Mouse (Mus musculus) erythroblast, embryonic 14.5 days (primary cell): ENCODE measurements around the gene Lmnb2. TPM values are rescaled to one million over a fixed set of nuclear protein-coding genes. Genes with fewer than 3 reads are reported as not detected.

Experiments
- H3K27me3 ChIP-seq: 2 replicates; pipeline ENCODE4 v1.6.1; 2012; ENCODE audit warnings: inconsistent platforms; ENCODE audit not compliant: control insufficient read depth
- H3K36me3 ChIP-seq: 2 replicates; pipeline ENCODE4 v1.6.1; 2012; ENCODE audit warnings: mild to moderate bottlenecking, inconsistent platforms; ENCODE audit not compliant: control insufficient read depth
- H3K4me1 ChIP-seq: 2 replicates; pipeline ENCODE4 v1.6.1; 2012; ENCODE audit warnings: inconsistent platforms; ENCODE audit not compliant: control insufficient read depth
- H3K4me3 ChIP-seq: replicated peaks from 2 replicates; pipeline ENCODE3; 2012; ENCODE audit warnings: moderate library complexity, mild to moderate bottlenecking, inconsistent platforms
- H3K9me3 ChIP-seq: 2 replicates; pipeline ENCODE4 v1.6.1; 2012; ENCODE audit warnings: low read length, inconsistent platforms, mixed read lengths; ENCODE audit not compliant: control insufficient read depth
- GATA1 ChIP-seq: IDR thresholded peaks from 2 replicates; pipeline ENCODE4 v1.6.1; 2012; ENCODE audit warnings: low read length, inconsistent platforms, mixed read lengths
- TAL1 ChIP-seq: IDR thresholded peaks from 3 replicates; pipeline ENCODE4 v1.6.1; 2012; ENCODE audit warnings: low read length, inconsistent platforms, mixed read lengths
- polyA plus RNA-seq: library from polyadenylated mRNA; stranded (reverse); fragments of >175 nt; gene quantifications from 2 replicates; pipeline ENCODE4 v1.2.3, GENCODE M21; 2012

Lmnb2 gene
- polyA plus RNA-seq, 1 experiment, result 1.1 TPM

- Histone ChIP-seq H3K36me3 (no peaks in the 10 kb centered on the region), H3K9me3 (no peaks in the 10 kb centered on the region), H3K4me1 (peaks cover 24% of the 10 kb centered on the region), H3K4me3 (peak overlapping the region; percentile 47), H3K27me3 (peaks cover 71% of the 10 kb centered on the region)
- no peak for TF ChIP-seq TAL1
- no peak for TF ChIP-seq GATA1
Observed at GRCm38 (mm10) chr10:80939671-80940070, 21.6 kb upstream of the Lmnb2 start.

- Histone ChIP-seq H3K4me3 (no peak overlapping the region), H3K9me3 (no peaks in the 10 kb centered on the region), H3K4me1 (peaks cover 24% of the 10 kb centered on the region), H3K27me3 (peaks cover 78% of the 10 kb centered on the region), H3K36me3 (no peaks in the 10 kb centered on the region)
- TF ChIP-seq GATA1 (no peak), TAL1 (no peak)
Observed at GRCm38 (mm10) chr10:80938831-80939550, 20.9 kb upstream of the Lmnb2 start.

DNA sequence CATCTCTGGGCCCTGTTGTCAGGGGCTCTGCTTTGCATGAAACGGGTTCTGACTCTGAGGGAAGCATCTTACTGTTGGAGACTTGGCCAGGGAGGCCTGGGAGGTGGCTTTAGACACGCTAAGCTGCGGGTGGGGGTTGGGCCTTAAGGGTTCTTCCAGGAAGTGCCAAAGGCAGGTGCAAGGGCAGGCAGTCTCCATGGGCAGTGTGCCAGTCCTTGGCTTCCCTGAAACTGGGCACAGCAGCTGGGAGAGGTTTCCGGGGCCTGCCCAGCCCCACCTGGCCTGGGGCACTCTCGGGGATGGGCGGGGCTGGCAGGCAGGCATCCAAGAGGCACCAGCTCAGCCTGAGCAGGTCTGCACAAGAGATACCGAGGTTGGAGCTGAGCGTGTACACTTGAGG is 19.6 kb upstream of the Lmnb2 start:
- Histone ChIP-seq H3K9me3 (no peaks in the 10 kb centered on the region), H3K36me3 (no peaks in the 10 kb centered on the region), H3K4me1 (peaks cover 32% of the 10 kb centered on the region), H3K4me3 (no peak overlapping the region), H3K27me3 (peaks cover 88% of the 10 kb centered on the region)
- TF ChIP-seq TAL1, result no peak
- no peak for TF ChIP-seq GATA1

DNA sequence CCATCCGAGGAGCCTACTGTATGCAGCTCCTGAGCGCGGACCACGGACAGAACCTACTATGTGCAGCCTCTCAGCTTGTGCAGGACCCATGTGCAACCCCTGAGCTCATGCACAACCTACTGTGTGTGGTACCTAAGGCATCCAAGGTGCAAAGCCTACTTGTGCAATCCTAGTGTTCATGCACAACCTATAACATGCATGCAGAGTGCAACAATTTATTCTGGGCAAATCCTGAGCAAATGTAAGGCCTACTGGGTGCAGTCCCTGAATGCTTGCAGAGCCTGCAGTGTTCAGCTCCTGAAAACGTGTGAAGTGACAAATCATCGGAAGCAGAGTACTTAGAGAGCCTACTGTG is 18.7 kb upstream of the Lmnb2 start:
- H3K4me3 ChIP-seq, result no peak overlapping the region
- no peaks in the 10 kb centered on the region for H3K36me3 ChIP-seq
- TF ChIP-seq GATA1, result no peak
- peaks cover 96% of the 10 kb centered on the region for H3K27me3 ChIP-seq
- peaks cover 40% of the 10 kb centered on the region for H3K4me1 ChIP-seq
- H3K9me3 ChIP-seq, result peaks cover 3% of the 10 kb centered on the region; the same call in 1 of the 2 replicates

DNA sequence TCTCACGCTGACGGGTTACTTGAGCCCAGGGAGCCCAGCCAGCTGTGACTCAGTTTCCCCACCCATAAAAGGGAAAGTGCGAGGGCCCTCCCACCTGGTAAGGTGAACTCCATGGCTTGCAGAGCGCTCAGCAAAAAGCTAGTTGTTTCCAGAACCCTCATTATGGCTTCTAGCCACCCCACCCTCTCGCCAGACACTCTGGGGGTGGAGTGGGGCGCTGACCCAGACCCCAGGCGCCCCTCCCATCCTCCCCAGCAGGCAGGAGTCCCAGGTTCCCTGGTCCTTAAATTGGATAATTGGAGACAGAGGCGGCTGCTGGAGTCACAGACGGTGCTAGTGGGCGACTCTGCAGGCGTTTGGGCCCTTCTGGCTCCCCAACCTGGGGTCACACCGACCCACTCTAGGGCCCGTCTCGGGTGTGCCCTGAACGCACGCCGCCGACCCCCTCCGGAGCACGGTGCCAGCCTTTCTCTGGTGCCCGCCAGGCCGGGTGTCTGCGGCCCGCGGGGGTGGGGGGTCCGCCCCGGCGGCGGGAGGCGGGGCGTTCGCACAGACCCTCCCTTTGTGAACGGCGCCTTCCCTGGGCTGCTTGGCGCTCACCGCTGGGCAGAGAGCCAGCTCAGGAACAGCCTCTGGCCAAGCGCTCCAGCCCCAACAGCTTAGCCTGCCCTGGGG is 18.2 kb upstream of the Lmnb2 start:
- H3K36me3 ChIP-seq, result no peaks in the 10 kb centered on the region
- H3K27me3 ChIP-seq, result peaks cover 100% of the 10 kb centered on the region
- peaks cover 43% of the 10 kb centered on the region for H3K4me1 ChIP-seq
- H3K9me3 ChIP-seq, result peaks cover 4% of the 10 kb centered on the region; the same call in 1 of the 2 replicates
- TF ChIP-seq TAL1 (no peak), GATA1 (no peak)
- no peak overlapping the region for H3K4me3 ChIP-seq

DNA sequence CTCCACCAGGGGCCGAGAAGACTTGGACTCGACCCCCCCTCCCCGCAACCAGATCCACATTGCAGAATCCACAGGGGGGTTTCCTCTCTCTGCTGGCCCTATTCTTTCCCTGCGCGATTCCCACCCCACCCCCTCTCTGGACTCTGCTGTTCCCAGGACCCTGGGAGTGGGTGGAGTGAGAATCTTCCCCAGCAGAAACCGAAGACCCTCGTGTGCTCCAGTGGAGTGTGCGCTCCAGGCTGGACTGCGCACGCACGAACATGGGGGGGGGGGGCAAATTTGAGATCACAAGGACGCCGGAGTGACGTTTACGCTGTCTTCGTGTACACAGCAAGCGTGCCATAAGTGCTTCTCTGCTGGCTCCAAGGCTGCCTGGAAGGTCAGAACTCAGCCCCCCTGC is 17.7 kb upstream of the Lmnb2 start:
- TF ChIP-seq GATA1, result no peak
- no peak for TF ChIP-seq TAL1
- peaks cover 8% of the 10 kb centered on the region; the same call in 1 of the 2 replicates for H3K9me3 ChIP-seq
- peaks cover 46% of the 10 kb centered on the region for H3K4me1 ChIP-seq
- H3K4me3 ChIP-seq, result no peak overlapping the region
- H3K27me3 ChIP-seq, result peaks cover 100% of the 10 kb centered on the region
- H3K36me3 ChIP-seq, result no peaks in the 10 kb centered on the region

DNA sequence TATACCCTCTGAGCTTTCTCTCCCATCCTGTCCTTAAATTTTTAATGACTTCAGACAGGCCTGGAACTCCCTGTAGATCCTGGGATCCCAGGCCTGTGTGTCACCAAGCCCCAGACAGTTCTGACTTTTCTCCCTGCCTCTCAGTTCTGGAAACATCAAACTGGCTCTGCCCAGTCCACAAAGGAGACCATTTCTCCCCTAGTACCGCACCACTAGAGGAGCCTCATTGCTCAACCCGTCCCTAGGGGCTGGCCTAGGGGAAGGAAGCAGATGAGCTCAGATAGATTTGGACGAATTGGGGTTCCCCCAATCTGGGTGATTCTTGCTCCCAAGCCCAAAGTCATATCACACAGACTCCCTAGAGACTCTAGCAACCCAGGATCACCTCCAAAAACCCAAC is 17.2 kb upstream of the Lmnb2 start:
- Histone ChIP-seq H3K27me3 (peaks cover 100% of the 10 kb centered on the region), H3K4me3 (no peak overlapping the region), H3K4me1 (peaks cover 46% of the 10 kb centered on the region)

GRCm38 (mm10) chr10:80934136-80934985 is 16.3 kb upstream of the Lmnb2 start:
- Histone ChIP-seq H3K36me3 (no peaks in the 10 kb centered on the region), H3K4me1 (peaks cover 45% of the 10 kb centered on the region), H3K27me3 (peaks cover 100% of the 10 kb centered on the region), H3K4me3 (no peak overlapping the region), H3K9me3 (peaks cover 12% of the 10 kb centered on the region; the same call in 1 of the 2 replicates)
- no peak for TF ChIP-seq TAL1
- TF ChIP-seq GATA1, result no peak

More for the DNA sequence above, 17.2 kb upstream of the Lmnb2 start:
- TF ChIP-seq GATA1 (no peak), TAL1 (no peak)
- Histone ChIP-seq H3K9me3 (peaks cover 10% of the 10 kb centered on the region; the same call in 1 of the 2 replicates), H3K36me3 (no peaks in the 10 kb centered on the region)
